Mouse (Mus musculus): ENCODE measurements around the gene B3gnt6.
"Not testable (repeated sequence)": the region's sequence is repeated elsewhere in the genome, so short reads cannot be mapped to it uniquely, and the experiment has no call there.

Gene B3gnt6

GRCm38 (mm10) chr7:98199381-98199780, at the start of gene B3gnt6:
TSS of gene B3gnt6 (minus strand) at chr7:98199481.
- in situ Hi-C loops (cut with MboI, MseI) = no loop called here

GRCm38 (mm10) chr7:98236686-98237359, 37.5 kb upstream of the B3gnt6 start:
- in situ Hi-C loops (cut with MboI, MseI) = no loop called here

- in situ Hi-C loops (cut with MboI, MseI) = no loop called here
Observed at GRCm38 (mm10) chr7:98223796-98224195, 24.5 kb upstream of the B3gnt6 start.

- in situ Hi-C loops (cut with MboI, MseI) = no loop called here
Observed at GRCm38 (mm10) chr7:98216713-98217112, 17.4 kb upstream of the B3gnt6 start.

DNA sequence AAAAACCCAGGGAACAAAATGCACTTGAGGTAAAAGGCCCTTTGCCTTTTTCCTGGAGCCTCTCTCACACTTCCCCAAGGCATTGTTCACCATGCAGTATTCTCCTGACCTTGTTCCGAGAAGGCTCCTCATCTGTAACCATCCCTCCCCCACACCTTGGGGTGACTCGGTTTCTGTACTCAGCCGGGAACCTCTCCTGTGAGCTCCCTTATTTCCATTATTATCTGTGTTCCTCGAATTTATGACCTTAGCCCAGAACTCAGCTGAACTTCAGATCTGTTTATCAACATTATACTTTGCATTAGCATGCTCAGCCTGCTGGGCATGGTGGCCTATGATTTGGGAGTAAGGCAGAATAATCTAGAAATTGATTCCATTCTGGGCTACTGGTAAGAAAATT, 3.7 kb upstream of the B3gnt6 start:
- in situ Hi-C loops (cut with MboI, MseI) = no loop called here

DNA sequence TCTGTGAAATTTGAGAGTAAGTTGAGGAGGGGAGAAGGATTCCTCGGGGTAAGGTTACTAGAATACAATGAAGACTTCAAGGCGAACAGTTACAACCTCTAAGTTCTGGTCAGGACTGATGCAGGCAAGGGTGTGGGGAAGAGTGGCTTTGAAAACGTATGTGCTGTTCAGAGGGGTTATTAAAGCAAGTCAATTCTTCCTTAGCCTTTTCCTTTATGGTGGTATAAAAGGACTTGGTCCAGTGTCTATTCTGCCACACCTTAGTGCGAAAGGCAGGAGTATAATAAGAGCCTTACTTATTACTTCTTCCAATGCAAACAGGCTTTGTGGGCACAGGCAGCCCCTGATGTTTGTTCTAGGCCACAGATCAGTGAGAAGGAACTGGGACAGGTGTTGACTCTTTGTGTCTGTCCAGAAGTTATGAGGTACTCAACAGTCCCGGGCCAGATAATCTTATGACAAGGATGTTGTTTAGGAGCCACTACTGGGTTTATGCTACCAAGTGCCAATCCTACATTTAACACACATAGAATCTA, 2.3 kb upstream of the B3gnt6 start:
- in situ Hi-C loops (cut with MboI, MseI) = no loop called here

GRCm38 (mm10) chr7:98200396-98200795, 1.1 kb upstream of the B3gnt6 start:
- in situ Hi-C loops (cut with MboI, MseI) = no loop called here

DNA sequence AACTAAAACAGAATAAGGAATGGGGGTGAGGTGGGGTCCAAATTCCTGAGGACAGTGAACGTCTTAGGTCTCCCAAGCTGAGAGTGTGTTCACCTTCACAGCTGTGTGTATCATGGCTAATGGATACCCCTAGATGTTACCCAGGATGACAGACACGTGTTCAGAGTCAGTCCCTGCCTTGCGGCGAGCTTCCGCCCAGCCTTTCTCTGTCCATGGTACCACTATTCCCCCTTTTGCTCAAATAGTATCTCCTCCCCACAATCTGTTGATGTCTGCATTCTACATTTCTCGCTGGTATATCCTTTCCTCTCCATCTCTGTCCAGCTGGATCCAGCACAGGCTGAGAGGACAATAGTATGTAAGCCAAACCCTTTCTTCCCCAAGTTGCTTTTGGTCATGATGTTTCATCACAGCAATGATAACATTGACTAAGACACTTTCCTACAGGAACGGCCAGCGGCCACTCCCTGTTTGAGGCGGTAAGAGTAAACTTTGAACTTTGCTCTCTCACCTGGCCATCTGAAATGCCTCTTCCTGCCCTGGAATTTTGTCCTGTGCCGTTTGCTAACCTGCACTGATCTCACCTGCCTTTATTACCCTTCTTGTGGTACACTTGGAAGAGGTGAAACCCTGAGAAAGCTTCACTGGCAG, 4.0 kb downstream of the B3gnt6 start:
- in situ Hi-C loops (cut with MboI, MseI) = no loop called here

DNA sequence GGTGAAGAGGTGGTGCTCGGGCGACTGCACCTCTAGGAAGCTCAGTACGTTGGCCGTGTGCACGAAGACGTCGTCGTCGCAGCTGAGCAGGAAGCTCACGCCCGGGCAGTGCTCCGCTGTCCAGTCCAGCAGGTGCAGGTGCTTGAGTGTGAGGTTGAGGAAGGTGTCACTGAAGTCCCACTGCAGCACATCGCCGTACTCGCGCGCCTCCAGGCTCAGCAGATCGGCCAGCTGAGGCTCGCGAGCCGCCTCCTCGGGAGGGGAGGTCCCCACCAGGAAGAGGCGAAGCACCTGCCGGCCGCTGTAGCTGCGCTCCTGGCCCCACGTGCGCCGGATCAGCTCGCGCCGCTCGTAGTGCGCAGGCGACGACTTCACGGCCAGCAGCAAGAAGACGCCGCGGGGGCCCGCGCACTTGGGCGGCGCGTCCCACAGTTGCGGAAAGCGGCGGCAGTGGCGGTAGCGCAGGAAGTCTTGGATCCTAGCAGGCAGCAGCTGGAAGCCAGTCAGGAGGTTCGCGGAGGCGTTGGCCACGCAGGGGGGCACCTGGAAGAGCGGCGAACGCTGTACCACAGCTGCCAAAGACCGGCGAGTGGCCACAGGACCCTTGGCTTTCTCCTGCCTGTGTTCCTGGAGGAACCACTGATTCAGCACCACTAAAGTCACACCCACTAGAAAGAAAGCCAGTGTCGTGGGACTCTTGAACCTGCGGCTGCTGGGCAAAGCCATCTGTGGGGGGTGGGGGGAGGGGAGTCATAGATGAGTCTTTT, 5.1 kb downstream of the B3gnt6 start:
- in situ Hi-C loops (cut with MboI, MseI) = no loop called here

GRCm38 (mm10) chr7:98193515-98194025, 5.7 kb downstream of the B3gnt6 start:
- in situ Hi-C loops (cut with MboI, MseI) = no loop called here

DNA sequence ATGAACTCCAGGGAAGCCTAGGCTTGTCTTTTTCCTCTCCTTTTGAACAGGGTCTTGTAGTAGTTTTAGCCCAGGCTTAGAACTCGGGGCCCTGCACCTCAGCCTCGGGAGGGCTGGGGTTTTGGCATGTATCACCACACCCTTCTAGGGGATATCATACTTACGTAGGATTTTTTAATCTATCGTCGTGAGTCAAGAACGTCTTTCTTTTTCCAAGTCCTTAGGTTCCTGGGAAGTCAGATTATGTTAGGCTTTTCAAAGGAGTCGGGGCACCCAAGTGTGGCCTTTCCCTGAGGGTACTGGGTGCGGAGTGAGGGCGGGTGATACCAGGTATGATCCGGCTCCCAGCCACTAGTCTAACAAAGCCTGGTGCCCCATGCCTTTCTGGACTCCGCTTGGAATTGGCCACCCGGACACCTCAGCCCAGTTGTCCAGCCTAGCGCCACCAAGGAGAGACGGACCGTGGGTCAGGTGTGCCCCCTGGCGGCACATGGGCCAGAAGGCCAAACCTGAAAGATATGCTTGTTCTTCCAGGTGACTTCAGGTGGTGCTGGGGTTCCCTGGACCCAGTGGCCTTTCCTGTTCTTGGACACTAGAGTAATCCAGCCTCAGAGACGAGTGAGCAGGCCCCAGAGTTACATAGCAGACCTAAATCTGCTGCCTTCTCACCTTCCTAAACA, 7.6 kb downstream of the B3gnt6 start:
- in situ Hi-C loops (cut with MboI, MseI) = no loop called here

GRCm38 (mm10) chr7:98190578-98190977, 8.7 kb downstream of the B3gnt6 start:
- in situ Hi-C loops (cut with MboI, MseI) = no loop called here

GRCm38 (mm10) chr7:98189745-98190144, 9.5 kb downstream of the B3gnt6 start:
- in situ Hi-C loops (cut with MboI, MseI) = no loop called here

DNA sequence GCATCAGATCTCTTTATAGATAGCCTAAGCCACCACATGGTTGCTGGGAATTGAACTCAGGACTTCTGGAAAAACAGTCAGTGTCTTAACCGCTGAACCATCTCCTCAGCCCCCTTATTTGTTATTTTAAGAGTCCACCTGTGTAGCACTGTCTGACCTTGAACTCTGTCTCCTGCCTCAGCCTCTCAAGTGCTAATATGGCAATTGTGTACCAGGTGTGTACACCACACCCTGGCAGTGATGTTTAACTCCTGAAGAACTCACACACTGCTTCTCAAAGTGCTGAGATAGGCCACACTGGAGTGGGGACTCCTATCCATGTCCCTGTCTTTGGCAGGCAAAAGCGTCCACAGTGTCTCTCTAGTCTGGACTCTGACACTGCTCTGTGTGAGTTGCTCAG, 10.6 kb downstream of the B3gnt6 start:
- in situ Hi-C loops (cut with MboI, MseI) = no loop called here

- in situ Hi-C loops (cut with MboI, MseI) = no loop called here
Observed at GRCm38 (mm10) chr7:98188238-98188637, 11.0 kb downstream of the B3gnt6 start.

- in situ Hi-C loops (cut with MboI, MseI) = not testable (repeated sequence)
Observed at GRCm38 (mm10) chr7:98187332-98187731, 11.9 kb downstream of the B3gnt6 start.

DNA sequence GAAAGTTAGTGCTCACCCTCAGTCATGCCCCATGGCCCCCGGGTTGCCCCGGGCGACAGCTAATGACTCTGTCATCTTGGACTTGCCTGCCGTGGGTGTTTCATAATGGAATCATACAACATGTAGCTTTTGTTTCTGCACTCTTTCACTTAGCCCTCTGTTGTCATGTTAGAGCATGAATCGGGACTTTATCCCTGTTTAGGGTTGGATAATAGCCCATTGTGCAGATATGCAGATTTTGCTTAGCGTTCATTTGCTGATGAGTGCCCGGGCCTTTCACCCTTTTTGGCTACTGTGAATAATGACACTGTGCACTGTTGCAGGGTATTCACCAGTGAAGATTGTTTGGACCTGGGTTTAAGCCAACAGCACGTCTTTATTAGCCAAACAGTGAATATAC, 12.6 kb downstream of the B3gnt6 start:
- in situ Hi-C loops (cut with MboI, MseI) = no loop called here

GRCm38 (mm10) chr7:98185326-98185725, 14.0 kb downstream of the B3gnt6 start:
- in situ Hi-C loops (cut with MboI, MseI) = no loop called here

- in situ Hi-C loops (cut with MboI, MseI) = no loop called here
Observed at GRCm38 (mm10) chr7:98178560-98179231, 20.6 kb downstream of the B3gnt6 start.

- in situ Hi-C loops (cut with MboI, MseI) = no loop called here
Observed at GRCm38 (mm10) chr7:98177929-98178559, 21.2 kb downstream of the B3gnt6 start, which contains the start of gene Capn5. TSS of gene Capn5 (minus strand) at chr7:98178274.

- in situ Hi-C loops (cut with MboI, MseI) = no loop called here
Observed at GRCm38 (mm10) chr7:98177566-98177928, 21.7 kb downstream of the B3gnt6 start.

Measured in regulatory T cell (primary cell).